Mouse (Mus musculus) cerebellum, postnatal 4 days (tissue): ENCODE measurements around the gene Olfr667.
"Not testable (repeated sequence)": the region's sequence is repeated elsewhere in the genome, so short reads cannot be mapped to it uniquely, and the experiment has no call there.

Source experiments
- DNase-seq, 2 experiments: peaks; one replicate each; pipeline ENCODE4 v3.0.0; 2022; ENCODE audit warnings: low spot score in 2 of 2, mixed read lengths in 1 of 2

Olfr667 gene

GRCm38 (mm10) chr7:104921382-104921781 is at the start of gene Olfr667:
Gene Olfr667 (minus strand): TSS chr7:104921482.
- no peak for DNase-seq

GRCm38 (mm10) chr7:104962520-104962919 is 41.2 kb upstream of the Olfr667 start, which contains the start of gene Olfr670:
Gene Olfr670 (minus strand): TSS chr7:104962620.
- no peak for DNase-seq

- not testable (repeated sequence) for DNase-seq
Measured at GRCm38 (mm10) chr7:104950234-104950633, 29.0 kb upstream of the Olfr667 start.

GRCm38 (mm10) chr7:104933940-104934339 is 12.7 kb upstream of the Olfr667 start, which contains the start of gene Olfr669:
Gene Olfr669 (plus strand): TSS chr7:104934240.
- no peak for DNase-seq

- DNase-seq: no peak
Measured at GRCm38 (mm10) chr7:104927957-104928356, 6.7 kb upstream of the Olfr667 start, which contains the start of gene Olfr668. Gene Olfr668 (minus strand): TSS chr7:104928057.

GRCm38 (mm10) chr7:104895852-104896251 is 25.4 kb downstream of the Olfr667 start, which contains the start of gene Olfr666:
Gene Olfr666 (minus strand): TSS chr7:104895952.
- DNase-seq: no peak

GRCm38 (mm10) chr7:104877731-104878130 is 43.6 kb downstream of the Olfr667 start, which contains the start of gene Olfr665:
Gene Olfr665 (plus strand): TSS chr7:104878031.
- no peak for DNase-seq
